Mouse (Mus musculus) ES-E14 (cell line): Measurements from ENCODE around the gene Mecr.

Source experiments
- CHD2 ChIP-seq: IDR thresholded peaks from 2 replicates; pipeline ENCODE4 v1.6.1; 2014; ENCODE audit warnings: mild to moderate bottlenecking, low read depth, low read length, inconsistent platforms
- MAFK ChIP-seq: IDR thresholded peaks from 2 replicates; pipeline ENCODE4 v1.6.1; 2014; ENCODE audit warnings: mild to moderate bottlenecking, low read depth, low read length, inconsistent platforms; ENCODE audit not compliant: insufficient read depth
- ZC3H11A ChIP-seq: IDR thresholded peaks from 2 replicates; pipeline ENCODE4 v1.6.1; 2012; ENCODE audit warnings: low read depth, mild to moderate bottlenecking, inconsistent platforms, low read length, borderline replicate concordance
- ZNF384 ChIP-seq: IDR thresholded peaks from 2 replicates; pipeline ENCODE4 v1.6.1; 2012; ENCODE audit warnings: low read depth, low read length, inconsistent platforms

DNA sequence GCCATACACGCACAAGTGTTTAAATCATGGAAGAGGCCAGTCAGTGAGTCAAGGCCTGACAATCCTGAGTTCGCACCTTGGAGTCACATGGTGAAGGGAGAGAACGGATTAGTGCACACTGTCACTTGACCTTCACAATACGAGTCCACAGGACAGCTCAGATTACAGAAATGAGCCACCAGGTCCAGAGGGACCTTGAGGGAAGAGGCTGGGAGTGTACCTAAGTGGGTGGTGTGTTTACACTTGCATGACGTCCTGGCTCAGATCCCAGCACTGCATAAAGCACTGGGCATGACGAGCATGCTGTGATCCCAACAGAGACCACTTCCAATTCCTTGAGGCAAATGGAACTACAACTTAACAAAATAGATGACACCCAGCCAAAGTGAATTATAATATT is 63.2 kb downstream of the Mecr start:
- TF ChIP-seq MAFK (no peak), ZNF384 (no peak), ZC3H11A (no peak), CHD2 (no peak)
